Mouse (Mus musculus) intestine, embryonic 16.5 days (tissue): ENCODE results near the gene Tac4. TPM values are rescaled to one million over a fixed set of nuclear protein-coding genes. Genes with fewer than 3 reads are reported as not detected.

Experiments used
- ATAC-seq: fragments of 200-750 bp; cut with Nextera tagmentation; 2 replicates; pipeline ENCODE4 v1.8.0; 2017; ENCODE audit warnings: moderate TSS enrichment, moderate library complexity
- H3K27ac ChIP-seq: fragments of 300-500 bp; sonication (generic); 2 replicates; pipeline ENCODE4 v1.5.1; 2014; ENCODE audit warnings: mild to moderate bottlenecking, low read length
- H3K27me3 ChIP-seq: fragments of 300-500 bp; sonication (generic); replicated peaks from 2 replicates; pipeline ENCODE4 v1.6.1; 2014; ENCODE audit warnings: low read length, control low read depth, mixed read lengths; ENCODE audit not compliant: control insufficient read depth, insufficient read depth
- H3K36me3 ChIP-seq: fragments of 300-500 bp; sonication (generic); 2 replicates; pipeline ENCODE4 v1.6.1; 2014; ENCODE audit warnings: low read length, control low read depth; ENCODE audit not compliant: control insufficient read depth, insufficient read depth
- H3K4me1 ChIP-seq: fragments of 300-500 bp; sonication (generic); 2 replicates; pipeline ENCODE4 v1.6.1; 2014; ENCODE audit warnings: low read length, control low read depth, mixed read lengths; ENCODE audit not compliant: control insufficient read depth, insufficient read depth
- H3K4me2 ChIP-seq: fragments of 300-500 bp; sonication (generic); 2 replicates; pipeline ENCODE4 v1.6.1; 2014; ENCODE audit warnings: low read depth, low read length, control low read depth
- H3K4me3 ChIP-seq: fragments of 300-500 bp; sonication (generic); 2 replicates; pipeline ENCODE4 v1.5.1; 2014; ENCODE audit warnings: mild to moderate bottlenecking, low read length
- H3K9ac ChIP-seq: fragments of 300-500 bp; sonication (generic); 2 replicates; pipeline ENCODE4 v1.6.1; 2014; ENCODE audit warnings: low read depth, low read length
- H3K9me3 ChIP-seq: fragments of 300-500 bp; sonication (generic); 2 replicates; pipeline ENCODE4 v1.6.1; 2016; ENCODE audit warnings: low read length, control low read depth; ENCODE audit not compliant: control insufficient read depth
- WGBS: fragments of 180-500 bp; shearing (Covaris S2); extraction: QIAGEN DNeasy Blood & Tissue Kit; methylation state at CpG from one replicate; pipeline ENCODE4 v1.1.7; 2014; 5-methylcytosine and 5-hydroxymethylcytosine counted together
- polyA plus RNA-seq: library from polyadenylated mRNA; unstranded; fragments of >200 nt; fragmentation: Nextera tagmentation; extraction: Ambion mirVana; gene quantifications from 2 replicates; pipeline ENCODE4 v1.2.1, GENCODE M21; 2015

The Tac4 gene
- polyA plus RNA-seq, 1 experiment from 2014 or later: not detected

GRCm38 (mm10) chr11:95231688-95232328 lies 29.5 kb upstream of the Tac4 start:
- Histone ChIP-seq H3K36me3 (no peaks in the 10 kb centered on the region), H3K27ac (no peak overlapping the region), H3K4me1 (0 out of 2 replicates have a peak, but pooled peaks cover 3% of the 10 kb centered on the region), H3K4me2 (peak overlapping the region; percentile 44), H3K9me3 (no peaks in the 10 kb centered on the region), H3K9ac (peak overlapping the region; percentile 21; the same call in 1 of the 2 replicates), H3K4me3 (peak overlapping the region; percentile 15; the same call in 1 of the 2 replicates), H3K27me3 (no peaks in the 10 kb centered on the region)
- 12% methylated on average over 24 of the region's 24 CpGs for WGBS
- peak; percentile 76 for ATAC-seq

GRCm38 (mm10) chr11:95232329-95232696 lies 29.0 kb upstream of the Tac4 start:
- Histone ChIP-seq H3K9ac (no peak overlapping the region), H3K27me3 (no peaks in the 10 kb centered on the region), H3K9me3 (no peaks in the 10 kb centered on the region), H3K36me3 (no peaks in the 10 kb centered on the region), H3K4me1 (0 out of 2 replicates have a peak, but pooled peaks cover 3% of the 10 kb centered on the region), H3K4me2 (peak overlapping the region; percentile 44), H3K27ac (no peak overlapping the region), H3K4me3 (no peak overlapping the region)
- peak; percentile 33; the same call in 1 of the 2 replicates for ATAC-seq
- 26% methylated on average over 6 of the region's 6 CpGs for WGBS

DNA sequence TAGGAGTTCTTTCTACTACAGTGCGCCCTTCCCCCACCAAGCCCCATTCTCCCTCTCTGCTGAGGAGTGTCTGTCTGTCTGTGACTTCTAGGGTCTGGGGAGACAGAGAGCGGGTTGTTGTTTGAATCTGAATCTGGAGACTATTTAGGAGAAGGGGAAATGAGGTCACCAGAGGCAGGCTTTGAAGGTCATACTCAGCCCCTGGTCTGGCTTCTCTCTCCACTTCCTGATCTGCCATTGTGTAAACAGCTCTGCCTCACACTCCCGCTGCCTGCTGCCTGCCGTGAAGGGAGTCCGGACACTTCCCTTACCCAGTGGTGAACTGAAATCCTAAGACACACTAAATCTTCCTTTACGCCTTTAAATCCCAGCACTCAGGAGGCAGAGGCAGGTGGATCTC lies 22.9 kb upstream of the Tac4 start:
- no peaks in the 10 kb centered on the region for H3K36me3 ChIP-seq
- ATAC-seq: no peak
- H3K27ac ChIP-seq: no peak overlapping the region
- no peaks in the 10 kb centered on the region for H3K4me1 ChIP-seq
- no peaks in the 10 kb centered on the region for H3K9me3 ChIP-seq
- no peaks in the 10 kb centered on the region for H3K27me3 ChIP-seq
- no peak overlapping the region for H3K4me2 ChIP-seq
- no peak overlapping the region for H3K9ac ChIP-seq
- no peak overlapping the region for H3K4me3 ChIP-seq
- WGBS: 49% methylated on average over 6 of the region's 6 CpGs

DNA sequence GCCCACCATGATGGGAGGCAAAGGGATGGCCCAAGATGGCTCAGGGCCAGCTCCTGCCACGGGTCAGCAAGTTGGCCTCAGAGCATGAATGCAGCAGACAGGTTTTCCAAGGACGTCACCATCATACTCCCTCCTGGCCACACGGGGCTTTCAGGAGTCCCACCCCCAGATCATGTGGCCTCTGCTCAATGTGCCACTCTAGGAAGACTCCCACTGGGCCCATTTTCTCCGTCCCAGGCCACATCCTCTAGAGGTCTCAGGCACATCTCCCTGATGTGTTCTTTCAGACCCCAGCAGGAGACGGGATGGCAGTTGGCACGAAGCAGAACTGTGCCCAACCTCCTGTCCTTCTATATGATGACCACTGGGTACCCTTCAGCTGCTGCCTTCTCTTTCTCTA lies 18.7 kb upstream of the Tac4 start:
- Histone ChIP-seq H3K27ac (no peak overlapping the region), H3K4me1 (no peaks in the 10 kb centered on the region), H3K4me3 (no peak overlapping the region), H3K27me3 (no peaks in the 10 kb centered on the region), H3K4me2 (no peak overlapping the region), H3K9ac (no peak overlapping the region), H3K36me3 (no peaks in the 10 kb centered on the region), H3K9me3 (no peaks in the 10 kb centered on the region)
- 63% methylated on average over 6 of the region's 6 CpGs for WGBS
- ATAC-seq: no peak

DNA sequence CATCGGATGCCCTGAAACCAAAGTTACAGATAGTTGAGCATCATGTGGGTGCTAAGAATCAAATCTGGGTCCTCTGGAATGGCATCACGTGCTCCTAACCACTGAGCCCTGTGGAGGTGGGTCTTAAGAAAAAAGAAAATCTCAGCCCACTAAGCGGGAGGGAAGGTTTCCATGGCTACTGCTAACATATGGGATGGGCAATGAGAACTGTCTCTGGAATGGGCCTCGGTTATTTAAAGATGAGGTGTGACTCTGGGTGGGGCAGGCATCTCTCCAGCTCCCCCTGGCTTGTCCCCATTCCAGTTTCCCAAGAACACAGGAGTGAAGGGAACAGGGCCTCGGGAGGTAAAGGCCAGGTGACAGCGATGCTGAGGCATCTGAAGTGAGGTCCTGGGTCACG lies 15.9 kb upstream of the Tac4 start:
- no peak overlapping the region for H3K9ac ChIP-seq
- no peak overlapping the region for H3K4me3 ChIP-seq
- H3K4me1 ChIP-seq: no peaks in the 10 kb centered on the region
- ATAC-seq: no peak
- H3K36me3 ChIP-seq: no peaks in the 10 kb centered on the region
- no peak overlapping the region for H3K4me2 ChIP-seq
- 60% methylated on average over 7 of the region's 7 CpGs for WGBS
- no peaks in the 10 kb centered on the region for H3K27me3 ChIP-seq
- H3K27ac ChIP-seq: no peak overlapping the region
- 0 out of 2 replicates have a peak, but pooled peaks cover 3% of the 10 kb centered on the region for H3K9me3 ChIP-seq

DNA sequence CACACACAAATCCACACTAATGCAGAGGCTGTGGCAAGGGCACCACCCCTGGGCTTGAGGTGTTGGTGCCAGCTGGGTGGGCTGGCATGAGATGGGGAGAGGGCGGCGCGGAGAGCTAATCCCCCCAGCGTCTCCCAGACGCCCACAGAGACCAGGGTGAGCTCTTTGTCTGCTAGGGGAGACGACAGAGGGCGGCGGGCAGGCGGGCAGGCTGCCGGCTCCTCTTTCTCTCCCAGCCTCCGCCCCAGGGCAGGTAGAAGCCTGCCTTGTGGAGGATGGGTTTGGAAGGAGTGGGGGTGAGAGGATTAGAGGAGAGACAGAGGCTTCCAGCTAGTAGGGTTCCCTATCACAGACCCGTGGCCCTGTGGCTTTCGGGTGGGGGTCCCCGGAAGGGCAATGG lies 14.3 kb upstream of the Tac4 start:
- Histone ChIP-seq H3K4me1 (peaks cover 6% of the 10 kb centered on the region), H3K4me2 (no peak overlapping the region), H3K9ac (no peak overlapping the region), H3K36me3 (no peaks in the 10 kb centered on the region), H3K9me3 (0 out of 2 replicates have a peak, but pooled peaks cover 3% of the 10 kb centered on the region), H3K27ac (no peak overlapping the region), H3K27me3 (no peaks in the 10 kb centered on the region), H3K4me3 (no peak overlapping the region)
- ATAC-seq: no peak
- 56% methylated on average over 13 of the region's 14 CpGs for WGBS

DNA sequence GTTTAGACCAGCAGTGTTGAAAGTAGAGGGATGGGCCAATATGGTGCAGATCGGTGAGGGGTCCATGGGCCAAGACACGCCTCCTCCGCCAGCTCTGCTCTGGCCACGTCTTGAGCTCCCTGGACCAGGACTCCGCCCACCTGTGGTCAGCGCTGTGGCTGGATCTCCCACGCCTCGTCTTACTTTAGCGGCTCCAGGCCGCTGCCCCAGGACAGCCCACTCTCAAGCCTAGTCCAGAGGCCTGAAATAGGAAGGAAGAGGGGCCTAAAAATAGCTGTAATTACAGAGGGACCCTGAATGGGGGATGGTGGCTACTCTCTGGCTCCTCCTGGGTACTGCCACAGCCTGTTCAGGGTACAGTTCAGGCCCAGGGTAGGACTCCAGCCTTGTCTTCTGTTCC lies 11.2 kb upstream of the Tac4 start:
- no peaks in the 10 kb centered on the region for H3K27me3 ChIP-seq
- H3K4me3 ChIP-seq: no peak overlapping the region
- H3K27ac ChIP-seq: no peak overlapping the region
- 0 out of 2 replicates have a peak, but pooled peaks cover 3% of the 10 kb centered on the region for H3K9me3 ChIP-seq
- peaks cover 8% of the 10 kb centered on the region for H3K4me1 ChIP-seq
- H3K4me2 ChIP-seq: no peak overlapping the region
- H3K9ac ChIP-seq: 0 out of 2 replicates have a peak overlapping the region, but pooled peaks have one; percentile 5
- no peaks in the 10 kb centered on the region for H3K36me3 ChIP-seq
- 35% methylated on average over 10 of the region's 10 CpGs for WGBS
- no peak for ATAC-seq

GRCm38 (mm10) chr11:95251295-95251694 lies 10.0 kb upstream of the Tac4 start:
- no peak overlapping the region for H3K4me2 ChIP-seq
- H3K27ac ChIP-seq: no peak overlapping the region
- no peaks in the 10 kb centered on the region for H3K36me3 ChIP-seq
- H3K9ac ChIP-seq: no peak overlapping the region
- WGBS: 3% methylated on average over 11 of the region's 11 CpGs
- 0 out of 2 replicates have a peak, but pooled peaks cover 3% of the 10 kb centered on the region for H3K9me3 ChIP-seq
- H3K4me3 ChIP-seq: no peak overlapping the region
- H3K4me1 ChIP-seq: peaks cover 8% of the 10 kb centered on the region
- ATAC-seq: peak; percentile 16; the same call in 1 of the 2 replicates
- H3K27me3 ChIP-seq: no peaks in the 10 kb centered on the region

DNA sequence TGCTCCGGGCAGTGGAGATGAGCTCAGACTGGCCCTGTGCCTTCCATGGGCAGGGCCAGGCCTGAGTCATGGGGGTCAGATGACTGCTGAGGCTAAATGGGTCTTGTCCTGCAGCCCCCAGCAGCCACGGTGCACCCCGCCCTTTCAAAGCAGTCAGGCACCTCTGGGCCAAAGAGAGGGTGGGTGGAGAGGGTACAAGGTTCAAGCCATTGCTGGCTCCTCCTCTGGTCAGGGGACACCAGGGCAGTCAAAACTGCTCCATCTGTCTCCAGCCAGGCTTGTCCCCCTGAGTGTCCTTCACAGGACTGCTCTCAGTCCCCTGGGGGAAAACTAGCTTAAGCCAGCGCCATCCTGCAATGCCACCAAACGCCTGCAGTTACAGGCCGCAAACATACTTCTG lies 9.2 kb upstream of the Tac4 start:
- Histone ChIP-seq H3K4me2 (no peak overlapping the region), H3K4me3 (no peak overlapping the region), H3K9ac (no peak overlapping the region), H3K27me3 (no peaks in the 10 kb centered on the region), H3K27ac (no peak overlapping the region), H3K9me3 (0 out of 2 replicates have a peak, but pooled peaks cover 3% of the 10 kb centered on the region), H3K36me3 (no peaks in the 10 kb centered on the region), H3K4me1 (peaks cover 8% of the 10 kb centered on the region)
- 71% methylated on average over 6 of the region's 6 CpGs for WGBS
- ATAC-seq: no peak; the same call in 1 of the 2 replicates

GRCm38 (mm10) chr11:95254165-95254564 lies 7.2 kb upstream of the Tac4 start:
- Histone ChIP-seq H3K27ac (no peak overlapping the region), H3K4me2 (no peak overlapping the region), H3K9ac (no peak overlapping the region), H3K4me3 (no peak overlapping the region), H3K9me3 (no peaks in the 10 kb centered on the region), H3K36me3 (no peaks in the 10 kb centered on the region), H3K4me1 (peaks cover 13% of the 10 kb centered on the region), H3K27me3 (no peaks in the 10 kb centered on the region)
- 81% methylated on average over 8 of the region's 8 CpGs for WGBS
- no peak for ATAC-seq
